Mouse (Mus musculus) forebrain, embryonic 15.5 days (tissue): Measurements from ENCODE around the gene Pi16. TPM values are rescaled to one million over a fixed set of nuclear protein-coding genes. Genes with fewer than 3 reads are reported as not detected.

ENCODE experiments used
- ATAC-seq: fragments of 200-750 bp; cut with Nextera tagmentation; replicated peaks from 2 replicates; pipeline ENCODE4 v1.8.0; 2017; ENCODE audit warnings: mild to moderate bottlenecking, moderate TSS enrichment, moderate library complexity
- H3K27ac ChIP-seq: fragments of 300-500 bp; sonication (generic); replicated peaks from 2 replicates; pipeline ENCODE4 v1.5.1; 2015; ENCODE audit warnings: mild to moderate bottlenecking, inconsistent platforms
- H3K27me3 ChIP-seq: fragments of 300-500 bp; sonication (generic); 2 replicates; pipeline ENCODE4 v1.6.1; 2015; ENCODE audit warnings: inconsistent platforms
- H3K36me3 ChIP-seq: fragments of 300-500 bp; sonication (generic); 2 replicates; pipeline ENCODE4 v1.6.1; 2015; ENCODE audit warnings: mild to moderate bottlenecking, inconsistent platforms
- H3K4me1 ChIP-seq: fragments of 300-500 bp; sonication (generic); 2 replicates; pipeline ENCODE4 v1.6.1; 2015; ENCODE audit warnings: inconsistent platforms
- H3K4me2 ChIP-seq: fragments of 300-500 bp; sonication (generic); replicated peaks from 2 replicates; pipeline ENCODE4 v1.6.1; 2015; ENCODE audit warnings: mild to moderate bottlenecking, inconsistent platforms
- H3K4me3 ChIP-seq: fragments of 300-500 bp; sonication (generic); 2 replicates; pipeline ENCODE4 v1.5.1; 2015; ENCODE audit warnings: mild to moderate bottlenecking, inconsistent platforms
- H3K9ac ChIP-seq: fragments of 300-500 bp; sonication (generic); replicated peaks from 2 replicates; pipeline ENCODE4 v1.6.1; 2015; ENCODE audit warnings: mild to moderate bottlenecking, inconsistent platforms
- H3K9me3 ChIP-seq: fragments of 300-500 bp; sonication (generic); 2 replicates; pipeline ENCODE4 v1.6.1; 2016; ENCODE audit warnings: inconsistent platforms
- WGBS: fragments of 180-500 bp; shearing (Covaris S2); methylation state at CpG from one replicate; pipeline ENCODE4 v1.1.7; 2015; ENCODE audit warnings: mixed read lengths; 5-methylcytosine and 5-hydroxymethylcytosine counted together
- polyA plus RNA-seq: library from polyadenylated mRNA; unstranded; fragments of >200 nt; fragmentation: Nextera tagmentation; extraction: Ambion mirVana; gene quantifications from 2 replicates; pipeline ENCODE4 v1.2.1, GENCODE M21; 2015

Gene Pi16
- polyA plus RNA-seq, 1 experiment from 2014 or later, result 1.8 TPM

DNA sequence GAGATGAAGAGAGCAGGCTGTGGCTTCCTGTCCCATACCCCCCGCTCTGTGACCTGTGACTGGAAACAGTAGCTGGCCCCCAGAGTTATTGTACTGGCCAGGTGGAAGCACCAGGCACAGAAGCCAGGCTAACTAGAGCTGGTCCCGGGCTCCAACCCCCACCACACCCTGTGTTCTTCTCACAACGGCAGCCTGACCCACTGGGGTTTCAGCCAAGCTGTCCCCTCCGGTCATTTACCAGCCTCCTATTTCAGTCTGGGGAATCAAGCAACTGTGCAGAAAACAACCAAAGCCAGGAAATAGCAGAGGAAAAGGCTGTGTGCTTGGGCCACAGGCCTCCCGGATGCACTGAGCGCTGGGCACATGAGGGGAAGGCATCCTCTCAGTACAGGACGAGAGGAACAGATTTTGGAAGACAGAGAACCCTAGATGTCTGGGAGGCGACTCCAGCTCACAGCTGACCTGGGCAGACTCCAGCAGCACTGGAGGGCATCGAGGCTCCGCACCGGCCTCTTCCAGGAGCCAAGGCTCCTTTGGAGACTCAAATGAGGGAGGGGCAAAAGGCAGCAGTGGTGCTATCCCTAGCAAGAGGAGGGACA is 21.8 kb downstream of the Pi16 start:
- no peak for ATAC-seq
- Histone ChIP-seq H3K9ac (no peak overlapping the region), H3K27me3 (no peaks in the 10 kb centered on the region), H3K9me3 (no peaks in the 10 kb centered on the region), H3K27ac (peak overlapping the region; percentile 72), H3K4me1 (peaks cover 47% of the 10 kb centered on the region), H3K4me2 (no peak overlapping the region), H3K4me3 (no peak overlapping the region), H3K36me3 (peaks cover 70% of the 10 kb centered on the region)
- WGBS, result 79% methylated on average over 11 of the region's 11 CpGs

DNA sequence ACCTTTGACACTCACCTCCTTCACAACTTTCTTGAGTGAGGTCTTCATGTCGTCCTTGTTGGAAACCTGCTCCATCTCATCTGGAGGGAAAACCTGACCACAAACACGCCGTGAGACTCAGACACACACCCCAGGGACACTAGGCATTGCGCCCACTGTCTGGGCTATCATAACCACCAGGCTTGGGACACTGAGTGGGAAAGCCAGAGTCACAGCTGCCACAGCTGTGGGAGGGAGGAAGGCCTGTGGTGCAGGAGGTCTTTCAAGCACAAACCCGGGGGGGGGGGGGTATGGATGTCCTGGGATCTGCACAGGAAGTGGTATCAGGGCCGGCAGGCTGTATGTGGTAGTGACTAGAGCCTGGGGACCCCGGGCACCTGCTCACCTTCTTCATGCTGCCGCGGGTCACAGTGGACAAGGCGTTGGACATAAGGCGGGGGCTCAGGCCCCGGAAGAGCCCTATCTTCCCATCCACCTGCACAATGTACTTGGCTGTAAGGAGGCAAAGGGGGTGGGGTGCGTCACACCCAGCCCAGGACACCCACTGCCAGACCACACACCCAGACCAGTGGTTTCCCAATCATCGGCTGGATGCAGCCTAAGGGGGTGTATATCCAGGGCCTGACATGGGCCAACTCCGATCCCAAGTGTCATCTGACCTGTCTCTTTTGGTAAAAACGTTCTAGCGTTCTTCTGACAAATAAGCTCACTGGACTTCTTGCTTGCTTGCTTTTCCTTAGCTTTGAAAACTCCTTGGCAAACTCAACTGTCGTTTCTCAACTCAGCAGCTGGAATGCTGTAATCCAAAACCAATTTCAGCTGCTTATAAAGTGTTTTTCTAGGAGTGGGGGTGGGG is 23.2 kb downstream of the Pi16 start:
- Histone ChIP-seq H3K4me2 (no peak overlapping the region), H3K27me3 (no peaks in the 10 kb centered on the region), H3K4me3 (no peak overlapping the region), H3K36me3 (peaks cover 63% of the 10 kb centered on the region), H3K9ac (no peak overlapping the region), H3K9me3 (no peaks in the 10 kb centered on the region), H3K4me1 (peaks cover 55% of the 10 kb centered on the region), H3K27ac (0 out of 2 replicates have a peak overlapping the region, but pooled peaks have one; percentile 76)
- no peak for ATAC-seq
- WGBS, result 84% methylated on average over 18 of the region's 18 CpGs

GRCm38 (mm10) chr17:29341591-29342003 is 24.1 kb downstream of the Pi16 start:
- Histone ChIP-seq H3K4me1 (peaks cover 65% of the 10 kb centered on the region), H3K9ac (0 out of 2 replicates have a peak overlapping the region, but pooled peaks have one; percentile 26), H3K4me3 (no peak overlapping the region), H3K9me3 (no peaks in the 10 kb centered on the region), H3K27me3 (no peaks in the 10 kb centered on the region), H3K36me3 (peaks cover 53% of the 10 kb centered on the region), H3K27ac (peak overlapping the region; percentile 76), H3K4me2 (no peak overlapping the region)
- no peak for ATAC-seq
- 26% methylated on average over 9 of the region's 9 CpGs for WGBS

DNA sequence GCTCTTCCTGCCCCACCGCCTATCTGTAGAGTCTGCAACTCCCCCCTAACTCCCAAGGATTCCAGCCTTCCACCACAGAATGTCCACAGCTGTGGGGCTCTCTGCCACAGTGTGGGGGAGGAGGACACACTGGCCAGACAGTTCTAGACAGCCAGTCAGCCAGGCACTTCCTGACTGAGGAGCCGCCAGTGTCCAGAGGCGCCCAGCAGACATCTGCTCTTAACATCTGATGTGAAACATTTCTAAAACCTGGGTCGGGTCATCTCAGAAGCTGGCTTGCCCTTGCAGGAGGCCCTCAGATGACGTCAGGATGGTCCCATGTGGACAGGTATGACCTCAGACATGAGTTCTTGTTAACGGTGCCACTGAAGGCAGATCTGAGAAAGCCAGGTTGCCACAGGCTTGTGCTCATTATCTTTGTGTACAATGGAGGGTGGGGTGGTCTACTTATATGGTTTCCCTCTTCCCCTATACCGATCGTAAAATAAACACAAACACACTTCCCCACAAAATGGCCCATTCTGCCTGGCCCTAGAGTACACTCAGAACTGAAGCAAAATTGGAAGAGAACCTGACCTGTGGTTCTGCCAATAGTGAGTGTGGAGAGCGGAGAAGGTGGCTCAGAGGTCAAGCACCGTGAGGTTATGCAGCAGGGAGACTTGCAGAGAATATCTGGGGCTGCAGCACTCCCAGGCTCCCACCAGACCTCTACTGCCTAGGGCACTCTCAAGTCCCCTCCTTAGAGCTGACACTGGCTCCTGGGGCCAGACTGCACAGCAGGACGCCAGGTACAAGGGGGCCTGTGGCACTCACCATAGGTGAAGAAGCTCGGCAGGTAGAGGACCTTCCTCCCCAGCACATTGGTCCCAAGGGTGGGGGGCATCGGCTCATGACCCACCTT is 24.8 kb downstream of the Pi16 start:
- no peak for ATAC-seq
- Histone ChIP-seq H3K9ac (0 out of 2 replicates have a peak overlapping the region, but pooled peaks have one; percentile 26), H3K4me1 (peaks cover 66% of the 10 kb centered on the region), H3K4me3 (no peak overlapping the region), H3K4me2 (no peak overlapping the region), H3K36me3 (peaks cover 47% of the 10 kb centered on the region), H3K27me3 (no peaks in the 10 kb centered on the region), H3K9me3 (no peaks in the 10 kb centered on the region), H3K27ac (peak overlapping the region; percentile 76)
- WGBS, result 61% methylated on average over 13 of the region's 13 CpGs

GRCm38 (mm10) chr17:29343241-29343640 is 25.8 kb downstream of the Pi16 start:
- H3K36me3 ChIP-seq, result peaks cover 40% of the 10 kb centered on the region
- no peak overlapping the region for H3K4me2 ChIP-seq
- no peaks in the 10 kb centered on the region for H3K27me3 ChIP-seq
- no peak for ATAC-seq
- H3K27ac ChIP-seq, result no peak overlapping the region
- H3K9me3 ChIP-seq, result no peaks in the 10 kb centered on the region
- WGBS, result 88% methylated on average over 5 of the region's 5 CpGs
- H3K4me1 ChIP-seq, result peaks cover 64% of the 10 kb centered on the region
- no peak overlapping the region for H3K4me3 ChIP-seq
- H3K9ac ChIP-seq, result no peak overlapping the region

GRCm38 (mm10) chr17:29345272-29345671 is 27.8 kb downstream of the Pi16 start:
- 88% methylated on average over 12 of the region's 12 CpGs for WGBS

DNA sequence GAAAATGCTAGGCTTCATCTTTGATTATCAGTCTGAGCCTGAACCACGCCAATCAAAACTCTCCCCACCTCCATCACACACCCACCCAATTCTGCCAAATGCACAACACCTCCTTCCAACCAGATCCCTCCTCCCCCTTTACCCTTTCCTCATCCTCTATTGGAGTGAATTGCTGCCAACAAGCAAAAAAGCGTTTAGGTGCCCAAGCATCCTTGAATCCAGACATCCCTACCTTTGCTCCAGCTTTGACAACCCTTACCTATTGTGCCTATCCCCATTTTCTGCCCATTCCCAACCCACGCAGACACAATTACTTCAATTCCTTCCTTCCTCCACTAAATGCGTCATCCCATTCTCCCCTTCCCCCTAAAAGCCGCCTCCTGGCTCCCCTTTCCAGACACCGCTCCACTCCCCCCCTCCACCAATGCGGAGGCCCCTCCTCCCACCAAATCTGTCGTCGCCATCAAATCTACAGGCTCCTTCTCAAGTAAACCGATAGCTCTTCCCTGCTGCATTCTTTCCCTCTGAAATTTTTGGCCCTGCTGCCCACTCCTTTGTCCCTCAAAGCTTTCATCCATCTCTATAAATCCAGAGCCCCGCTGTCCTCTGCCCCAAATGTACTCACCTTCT is 29.1 kb downstream of the Pi16 start:
- Histone ChIP-seq H3K27ac (peak overlapping the region; percentile 96), H3K27me3 (no peaks in the 10 kb centered on the region), H3K36me3 (peaks cover 21% of the 10 kb centered on the region), H3K4me2 (peak overlapping the region; percentile 70), H3K4me1 (peaks cover 36% of the 10 kb centered on the region), H3K9me3 (no peaks in the 10 kb centered on the region), H3K4me3 (peak overlapping the region; percentile 97), H3K9ac (peak overlapping the region; percentile 98)
- under 1% methylated on average over 11 of the region's 11 CpGs for WGBS
- ATAC-seq, result peak; percentile 64

More at GRCm38 (mm10) chr17:29345272-29345671, 27.8 kb downstream of the Pi16 start:
- Histone ChIP-seq H3K4me1 (peaks cover 48% of the 10 kb centered on the region), H3K27me3 (no peaks in the 10 kb centered on the region), H3K4me3 (peak overlapping the region; percentile 97; the same call in 1 of the 2 replicates), H3K9me3 (no peaks in the 10 kb centered on the region), H3K36me3 (peaks cover 24% of the 10 kb centered on the region), H3K9ac (peak overlapping the region; percentile 98; the same call in 1 of the 2 replicates), H3K27ac (peak overlapping the region; percentile 96), H3K4me2 (peak overlapping the region; percentile 70)
- no peak for ATAC-seq

DNA sequence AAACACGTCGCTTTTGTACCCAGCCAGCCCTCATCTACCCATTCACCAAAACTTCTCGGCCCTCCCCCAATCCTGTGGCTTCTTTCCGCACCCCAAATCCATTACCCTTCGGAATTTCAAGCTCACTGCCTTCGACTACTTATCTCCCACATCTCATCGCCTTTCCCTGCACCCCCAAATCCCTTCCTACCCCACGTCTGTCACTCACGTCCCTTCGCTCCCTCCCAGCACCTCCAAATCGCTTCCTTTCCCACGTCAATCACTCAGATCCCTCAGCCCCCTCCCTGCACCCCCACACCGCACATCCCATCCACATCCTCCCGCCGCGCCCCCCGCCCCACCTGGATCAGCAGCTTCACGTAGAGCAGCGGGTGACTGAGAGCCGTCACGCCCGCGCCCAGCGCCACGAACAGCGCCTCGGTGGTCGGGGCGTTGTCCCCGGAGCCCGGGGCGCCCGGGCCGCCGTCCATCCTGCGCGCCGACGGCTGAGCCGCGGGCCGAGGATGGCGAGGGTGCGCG is 29.7 kb downstream of the Pi16 start:
- H3K27me3 ChIP-seq, result no peaks in the 10 kb centered on the region
- peaks cover 21% of the 10 kb centered on the region for H3K36me3 ChIP-seq
- under 1% methylated on average over 39 of the region's 45 CpGs for WGBS
- peak overlapping the region; percentile 97 for H3K4me3 ChIP-seq
- peak; percentile 39 for ATAC-seq
- H3K4me2 ChIP-seq, result peak overlapping the region; percentile 70
- no peaks in the 10 kb centered on the region for H3K9me3 ChIP-seq
- H3K4me1 ChIP-seq, result peaks cover 30% of the 10 kb centered on the region
- H3K9ac ChIP-seq, result peak overlapping the region; percentile 98
- H3K27ac ChIP-seq, result peak overlapping the region; percentile 96

DNA sequence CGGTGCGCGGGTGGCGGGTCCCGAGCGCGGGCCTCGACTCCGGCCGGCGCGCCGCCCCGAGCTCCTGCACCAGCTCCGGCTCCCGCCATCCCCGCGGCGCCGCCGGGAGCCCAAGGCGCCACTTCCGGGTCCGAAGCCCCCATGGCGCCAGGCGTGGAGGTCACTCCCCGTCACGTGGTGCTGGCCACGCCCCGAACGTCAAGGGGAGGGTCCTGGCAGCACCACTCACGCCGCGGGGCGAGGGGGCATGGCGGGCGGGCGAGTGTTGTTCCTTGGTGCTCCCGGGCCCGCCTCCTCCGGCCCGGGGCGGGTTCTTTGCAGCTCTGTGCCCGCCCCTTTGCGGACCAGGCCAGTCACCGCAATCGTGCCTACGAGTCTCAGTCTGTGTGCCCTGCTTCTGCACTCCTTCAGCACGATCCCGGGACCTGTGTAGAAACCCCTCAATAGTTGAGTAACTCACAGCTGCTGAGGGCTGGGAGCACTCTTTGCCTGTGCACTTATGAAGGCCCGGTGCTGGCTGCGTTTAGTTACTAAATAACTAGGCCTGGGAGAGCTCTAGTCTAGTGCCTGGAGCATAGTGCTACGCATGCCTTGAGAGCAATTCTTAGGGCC is 30.3 kb downstream of the Pi16 start, which contains the start of gene Mtch1:
Gene Mtch1 (minus strand): TSS at position 290 of the 612 bp plus-strand sequence.
- Histone ChIP-seq H3K9ac (peak within 1 kb of the TSS; percentile 98), H3K27me3 (no peaks in the 10 kb centered on the region), H3K9me3 (no peaks in the 10 kb centered on the region), H3K27ac (peak within 1 kb of the TSS; percentile 96), H3K36me3 (peaks cover 17% of the 10 kb centered on the region), H3K4me1 (peaks cover 25% of the 10 kb centered on the region), H3K4me3 (peak within 1 kb of the TSS; percentile 97), H3K4me2 (peak within 1 kb of the TSS; percentile 70)
- ATAC-seq, result peak; percentile 83
- WGBS, result under 1% methylated on average over 50 of the region's 53 CpGs

- no peak overlapping the region for H3K9ac ChIP-seq
- WGBS, result 77% methylated on average over 2 of the region's 2 CpGs
- peaks cover 5% of the 10 kb centered on the region for H3K36me3 ChIP-seq
These were observed 31.5 kb downstream of the Pi16 start for GRCm38 (mm10) chr17:29348996-29349395.

More at GRCm38 (mm10) chr17:29348996-29349395, 31.5 kb downstream of the Pi16 start:
- Histone ChIP-seq H3K4me3 (no peak overlapping the region), H3K4me1 (peaks cover 25% of the 10 kb centered on the region), H3K9me3 (no peaks in the 10 kb centered on the region), H3K27ac (0 out of 2 replicates have a peak overlapping the region, but pooled peaks have one; percentile 96), H3K27me3 (no peaks in the 10 kb centered on the region), H3K4me2 (no peak overlapping the region)
- ATAC-seq, result no peak
